Mouse (Mus musculus) limb, embryonic 14.5 days (tissue): Measurements from ENCODE around the gene Gm20422. TPM values are rescaled to one million over a fixed set of nuclear protein-coding genes. Genes with fewer than 3 reads are reported as not detected.

Experiments used
- ATAC-seq: fragments of 200-750 bp; cut with Nextera tagmentation; 2 replicates; pipeline ENCODE4 v1.8.0; 2017; ENCODE audit warnings: low read depth, moderate number of reproducible peaks, moderate TSS enrichment; ENCODE audit not compliant: low FRiP score
- DNase-seq: peaks from one replicate; pipeline ENCODE4 v3.0.0-alpha.2; 2015; ENCODE audit warnings: low spot score
- H3K27ac ChIP-seq: fragments of 300-500 bp; sonication (generic); replicated peaks from 2 replicates; pipeline ENCODE4 v1.5.1; 2014; ENCODE audit warnings: low read depth, mild to moderate bottlenecking, low read length, moderate library complexity, mixed read lengths
- H3K27me3 ChIP-seq: fragments of 300-500 bp; sonication (generic); 2 replicates; pipeline ENCODE4 v1.6.1; 2014; ENCODE audit warnings: low read length, mixed read lengths; ENCODE audit not compliant: control insufficient read depth, insufficient read depth
- H3K36me3 ChIP-seq: fragments of 300-500 bp; sonication (generic); 2 replicates; pipeline ENCODE4 v1.6.1; 2014; ENCODE audit warnings: mild to moderate bottlenecking, low read length, moderate library complexity, mixed read lengths; ENCODE audit not compliant: control insufficient read depth, insufficient read depth
- H3K4me1 ChIP-seq: fragments of 300-500 bp; sonication (generic); 2 replicates; pipeline ENCODE4 v1.6.1; 2014; ENCODE audit warnings: antibody characterized with exemption, low read length, mixed read lengths; ENCODE audit not compliant: control insufficient read depth, insufficient read depth
- H3K4me2 ChIP-seq: fragments of 300-500 bp; sonication (generic); replicated peaks from 2 replicates; pipeline ENCODE4 v1.6.1; 2014; ENCODE audit warnings: low read depth, mild to moderate bottlenecking, low read length, moderate library complexity; ENCODE audit not compliant: severe bottlenecking
- H3K4me3 ChIP-seq: fragments of 300-500 bp; sonication (generic); replicated peaks from 2 replicates; pipeline ENCODE4 v1.5.1; 2014; ENCODE audit warnings: low read length
- H3K9ac ChIP-seq: fragments of 300-500 bp; sonication (generic); 2 replicates; pipeline ENCODE4 v1.6.1; 2014; ENCODE audit warnings: mild to moderate bottlenecking, low read depth, low read length, moderate library complexity; ENCODE audit not compliant: severe bottlenecking
- H3K9me3 ChIP-seq: fragments of 300-500 bp; sonication (generic); 2 replicates; pipeline ENCODE4 v1.6.1; 2016; ENCODE audit warnings: low read length; ENCODE audit not compliant: control insufficient read depth
- POLR2A ChIP-seq: fragments of 200-500 bp; IDR thresholded peaks from 2 replicates; pipeline ENCODE4 v1.8.0; 2012; ENCODE audit warnings: inconsistent platforms, mild to moderate bottlenecking, moderate library complexity, borderline replicate concordance; ENCODE audit not compliant: insufficient read depth, insufficient read length; ENCODE audit errors: extremely low read depth
- WGBS: fragments of 180-500 bp; shearing (Covaris S2); extraction: QIAGEN DNeasy Blood & Tissue Kit; methylation state at CpG from one replicate; pipeline ENCODE4 v1.1.7; 2014; 5-methylcytosine and 5-hydroxymethylcytosine counted together
- polyA plus RNA-seq, 2 experiments: library from polyadenylated mRNA; depleted of rRNA in 1 of 2; stranded (reverse) in 1 of 2; unstranded in 1 of 2; fragments of >200 nt; fragmentation: Nextera tagmentation in 1 of 2; extraction: Ambion mirVana in 1 of 2; gene quantifications; 2 replicates each; pipeline versions ENCODE4 v1.2.1 to v1.2.3; 2012 to 2014

Gene Gm20422
- polyA plus RNA-seq, 2 experiments: 0.62 to 1.1 TPM

DNA sequence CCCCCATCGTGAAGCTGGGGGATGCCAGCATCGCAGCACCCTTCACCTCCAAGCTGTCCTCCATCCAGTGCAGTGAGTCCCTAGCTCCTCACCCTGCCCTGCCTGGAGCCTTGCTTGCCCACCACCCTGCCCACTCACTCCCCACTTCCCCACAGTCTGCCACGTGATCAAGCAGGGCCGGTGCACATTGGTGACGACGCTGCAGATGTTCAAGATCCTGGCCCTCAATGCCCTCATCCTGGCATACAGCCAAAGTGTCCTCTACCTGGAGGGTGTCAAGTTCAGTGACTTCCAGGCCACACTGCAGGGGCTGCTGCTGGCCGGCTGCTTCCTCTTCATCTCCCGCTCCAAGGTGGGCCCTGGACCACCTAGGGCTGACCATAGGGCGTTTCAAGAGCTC, 30.8 kb upstream of the Gm20422 start:
- Histone ChIP-seq H3K27ac (no peak overlapping the region), H3K4me3 (no peak overlapping the region), H3K4me1 (peaks cover 10% of the 10 kb centered on the region; the same call in 1 of the 2 replicates), H3K27me3 (no peaks in the 10 kb centered on the region), H3K9me3 (no peaks in the 10 kb centered on the region), H3K36me3 (peaks cover 74% of the 10 kb centered on the region), H3K9ac (no peak overlapping the region), H3K4me2 (no peak overlapping the region)
- ATAC-seq (no peak), DNase-seq (no peak)
- no peak for TF ChIP-seq POLR2A
- 93% methylated on average over 9 of the region's 9 CpGs for WGBS

DNA sequence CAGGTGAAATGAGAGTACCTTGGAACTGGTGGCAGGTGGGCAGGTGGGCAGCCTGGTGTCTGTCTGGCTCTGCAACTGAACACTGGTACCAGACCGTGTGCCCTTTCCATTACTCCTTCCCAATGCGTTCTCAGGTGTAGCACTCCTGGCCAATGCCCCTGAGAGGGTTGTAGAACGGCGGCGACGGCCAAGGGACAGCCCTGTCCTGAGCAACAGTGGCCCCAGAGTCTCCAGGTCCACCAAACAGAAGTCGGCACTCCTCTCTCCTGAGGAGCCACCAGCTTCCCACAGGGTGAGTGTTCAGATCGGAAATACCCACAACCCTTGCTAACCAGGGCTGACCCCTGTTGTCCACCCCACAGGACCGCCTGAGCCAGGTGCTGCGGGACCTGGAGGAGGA, 30.4 kb upstream of the Gm20422 start:
- Histone ChIP-seq H3K27ac (no peak overlapping the region), H3K9me3 (no peaks in the 10 kb centered on the region), H3K4me1 (peaks cover 10% of the 10 kb centered on the region; the same call in 1 of the 2 replicates), H3K4me2 (no peak overlapping the region), H3K9ac (no peak overlapping the region), H3K36me3 (peaks cover 78% of the 10 kb centered on the region), H3K27me3 (no peaks in the 10 kb centered on the region), H3K4me3 (no peak overlapping the region)
- WGBS: 95% methylated on average over 10 of the region's 10 CpGs
- DNase-seq: no peak
- TF ChIP-seq POLR2A: no peak
- ATAC-seq: no peak

DNA sequence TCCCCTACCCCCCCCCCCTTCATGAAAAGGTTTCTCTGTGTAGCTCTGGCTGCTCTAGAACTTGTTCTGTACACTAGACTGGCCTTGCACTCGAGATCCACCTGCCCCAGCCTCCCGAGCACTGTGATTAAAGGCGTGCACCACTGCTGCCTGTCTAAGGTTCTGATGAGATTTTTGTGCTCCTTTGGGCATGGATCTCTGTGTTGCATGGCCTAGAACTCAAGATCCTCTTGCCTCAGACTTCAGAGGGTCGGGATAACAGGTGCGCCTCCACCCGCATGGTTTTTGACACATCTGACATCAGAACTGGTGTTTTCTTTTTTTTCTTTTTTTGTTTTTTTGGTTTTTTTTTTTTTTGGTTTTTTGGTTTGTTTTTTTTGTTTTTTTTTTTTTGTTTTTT, 29.9 kb upstream of the Gm20422 start:
- no peak overlapping the region for H3K9ac ChIP-seq
- H3K4me2 ChIP-seq: no peak overlapping the region
- H3K27ac ChIP-seq: no peak overlapping the region
- H3K36me3 ChIP-seq: peaks cover 84% of the 10 kb centered on the region
- 89% methylated on average over 6 of the region's 6 CpGs for WGBS
- H3K9me3 ChIP-seq: no peaks in the 10 kb centered on the region
- no peaks in the 10 kb centered on the region for H3K27me3 ChIP-seq
- no peak for DNase-seq
- no peak for TF ChIP-seq POLR2A
- H3K4me1 ChIP-seq: peaks cover 10% of the 10 kb centered on the region; the same call in 1 of the 2 replicates
- no peak for ATAC-seq
- no peak overlapping the region for H3K4me3 ChIP-seq

DNA sequence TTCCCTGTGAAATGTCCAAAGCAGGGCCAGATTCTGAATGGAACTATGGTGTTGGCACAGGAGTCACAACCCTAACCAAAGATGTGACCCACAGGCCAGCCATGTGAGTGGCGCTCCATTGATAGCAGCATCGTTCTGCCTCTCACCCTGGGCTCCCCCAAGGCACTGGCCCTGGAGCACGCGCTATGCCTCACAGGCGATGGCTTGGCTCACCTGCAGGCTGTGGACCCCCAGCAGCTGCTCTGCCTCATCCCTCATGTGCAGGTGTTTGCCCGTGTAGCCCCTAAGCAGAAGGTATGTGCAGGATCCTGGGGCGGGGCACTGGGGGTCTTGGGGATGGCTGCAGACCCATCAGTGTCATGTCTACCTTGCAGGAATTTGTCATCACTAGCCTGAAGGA, 28.7 kb upstream of the Gm20422 start:
- WGBS: 94% methylated on average over 7 of the region's 7 CpGs
- H3K27me3 ChIP-seq: no peaks in the 10 kb centered on the region
- peaks cover 95% of the 10 kb centered on the region for H3K36me3 ChIP-seq
- H3K4me1 ChIP-seq: 0 out of 2 replicates have a peak, but pooled peaks cover 2% of the 10 kb centered on the region
- DNase-seq: no peak
- H3K27ac ChIP-seq: no peak overlapping the region
- no peak overlapping the region for H3K9ac ChIP-seq
- no peak overlapping the region for H3K4me2 ChIP-seq
- no peak overlapping the region for H3K4me3 ChIP-seq
- no peak for ATAC-seq
- no peak for TF ChIP-seq POLR2A
- H3K9me3 ChIP-seq: no peaks in the 10 kb centered on the region

DNA sequence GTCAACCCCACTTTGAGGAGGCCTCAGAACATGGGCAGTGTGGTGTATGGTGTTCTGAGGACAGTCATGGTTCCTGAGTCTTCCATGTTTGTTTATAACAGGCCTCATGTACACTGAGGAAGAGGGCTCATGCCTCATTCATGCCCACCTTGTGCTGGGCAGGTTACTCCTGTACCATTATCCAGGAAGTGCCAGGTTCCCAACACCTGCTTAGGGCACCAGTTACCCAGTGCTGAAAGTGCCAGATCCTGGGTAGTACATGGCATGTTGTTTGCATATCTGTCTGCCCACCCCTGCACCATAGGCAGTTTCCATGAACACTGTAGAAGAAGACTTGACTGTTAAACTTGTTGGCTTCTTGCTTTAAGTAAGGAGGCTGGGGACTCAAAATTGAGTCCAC, 27.5 kb upstream of the Gm20422 start:
- Histone ChIP-seq H3K27me3 (no peaks in the 10 kb centered on the region), H3K36me3 (peaks cover 99% of the 10 kb centered on the region), H3K4me1 (no peaks in the 10 kb centered on the region), H3K9ac (no peak overlapping the region), H3K9me3 (no peaks in the 10 kb centered on the region), H3K4me2 (no peak overlapping the region), H3K4me3 (no peak overlapping the region), H3K27ac (no peak overlapping the region)
- ATAC-seq (no peak), DNase-seq (no peak)
- TF ChIP-seq POLR2A: no peak

DNA sequence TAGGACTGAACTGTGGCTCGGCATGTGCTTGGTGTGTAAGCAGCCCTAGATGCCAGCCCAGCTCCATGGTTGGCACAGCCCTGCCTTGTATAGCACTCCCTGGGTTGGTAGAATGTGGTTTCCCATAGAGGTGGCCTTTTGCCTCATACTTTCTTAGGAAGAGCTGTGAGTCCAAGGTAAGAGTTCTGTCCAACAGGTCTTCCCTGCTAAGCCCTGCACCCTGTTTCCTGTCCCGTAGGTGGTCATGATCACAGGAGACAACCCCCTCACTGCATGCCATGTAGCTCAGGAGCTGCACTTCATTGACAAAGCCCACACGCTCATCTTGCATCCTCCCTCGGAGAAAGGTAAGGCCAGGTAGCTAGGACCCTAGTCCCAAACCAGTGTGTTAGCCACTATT, 27.1 kb upstream of the Gm20422 start:
- Histone ChIP-seq H3K4me3 (no peak overlapping the region), H3K27me3 (no peaks in the 10 kb centered on the region), H3K4me2 (no peak overlapping the region), H3K27ac (no peak overlapping the region), H3K9ac (no peak overlapping the region), H3K9me3 (no peaks in the 10 kb centered on the region), H3K36me3 (peaks cover 99% of the 10 kb centered on the region), H3K4me1 (no peaks in the 10 kb centered on the region)
- DNase-seq (no peak), ATAC-seq (no peak)
- 96% methylated on average over 4 of the region's 4 CpGs for WGBS
- TF ChIP-seq POLR2A: no peak
